Mouse (Mus musculus): Measurements from ENCODE around the gene Jph4. TPM values are rescaled to one million over a fixed set of nuclear protein-coding genes. Genes with fewer than 3 reads are reported as not detected.

The Jph4 gene
- polyA plus RNA-seq, 1 experiment = 3.6 TPM

- H3K4me1 ChIP-seq (ENCODE audit: control insufficient read depth, insufficient read depth, low read length) = peaks cover 11% of the 10 kb centered on the region
- no peak for TF ChIP-seq CTCF (IDR thresholded peaks at IDR 0.05; ENCODE audit: low read depth, low read length)
- no peak for TF ChIP-seq EP300 (IDR thresholded peaks at IDR 0.05; ENCODE audit: insufficient read depth, low read depth, low read length)
- no peak for TF ChIP-seq POLR2A (IDR thresholded peaks at IDR 0.05; ENCODE audit: insufficient read depth, low read length)
- H3K9ac ChIP-seq (ENCODE audit: low read depth, poor library complexity, severe bottlenecking) = no peak overlapping the region; the same call in 1 of the 2 replicates
- H3K36me3 ChIP-seq (ENCODE audit: control insufficient read depth, insufficient read depth, low read length, poor library complexity, severe bottlenecking) = no peaks in the 10 kb centered on the region
- H3K27me3 ChIP-seq (ENCODE audit: control insufficient read depth, insufficient read depth, low read length, poor library complexity, severe bottlenecking) = no peaks in the 10 kb centered on the region
- peak overlapping the region; percentile 97; the same call in 1 of the 2 replicates for H3K27ac ChIP-seq (ENCODE audit: insufficient read depth, low read length)
- H3K4me3 ChIP-seq (ENCODE audit: low read depth, low read length) = no peak overlapping the region
- H3K9me3 ChIP-seq (replicated peaks; ENCODE audit: control insufficient read depth, insufficient read depth, low read length, poor library complexity, severe bottlenecking) = no peaks in the 10 kb centered on the region
Observed at GRCm38 (mm10) chr14:55089199-55089947, 27.4 kb downstream of the Jph4 start.

GRCm38 (mm10) chr14:55086009-55086514 is 30.7 kb downstream of the Jph4 start:
- Histone ChIP-seq H3K4me1 (ENCODE audit: control insufficient read depth, insufficient read depth, low read length) (peaks cover 13% of the 10 kb centered on the region), H3K9ac (ENCODE audit: low read depth, poor library complexity, severe bottlenecking) (no peak overlapping the region), H3K4me3 (ENCODE audit: low read depth, low read length) (no peak overlapping the region), H3K9me3 (replicated peaks; ENCODE audit: control insufficient read depth, insufficient read depth, low read length, poor library complexity, severe bottlenecking) (no peaks in the 10 kb centered on the region), H3K27me3 (ENCODE audit: control insufficient read depth, insufficient read depth, low read length, poor library complexity, severe bottlenecking) (no peaks in the 10 kb centered on the region), H3K36me3 (ENCODE audit: control insufficient read depth, insufficient read depth, low read length, poor library complexity, severe bottlenecking) (no peaks in the 10 kb centered on the region), H3K27ac (ENCODE audit: insufficient read depth, low read length) (peak overlapping the region; percentile 97)
- TF ChIP-seq EP300 (IDR thresholded peaks at IDR 0.05; ENCODE audit: insufficient read depth, low read depth, low read length) = peak; percentile 94
- TF ChIP-seq CTCF (IDR thresholded peaks at IDR 0.05; ENCODE audit: low read depth, low read length) = no peak
- no peak for TF ChIP-seq POLR2A (IDR thresholded peaks at IDR 0.05; ENCODE audit: insufficient read depth, low read length)

DNA sequence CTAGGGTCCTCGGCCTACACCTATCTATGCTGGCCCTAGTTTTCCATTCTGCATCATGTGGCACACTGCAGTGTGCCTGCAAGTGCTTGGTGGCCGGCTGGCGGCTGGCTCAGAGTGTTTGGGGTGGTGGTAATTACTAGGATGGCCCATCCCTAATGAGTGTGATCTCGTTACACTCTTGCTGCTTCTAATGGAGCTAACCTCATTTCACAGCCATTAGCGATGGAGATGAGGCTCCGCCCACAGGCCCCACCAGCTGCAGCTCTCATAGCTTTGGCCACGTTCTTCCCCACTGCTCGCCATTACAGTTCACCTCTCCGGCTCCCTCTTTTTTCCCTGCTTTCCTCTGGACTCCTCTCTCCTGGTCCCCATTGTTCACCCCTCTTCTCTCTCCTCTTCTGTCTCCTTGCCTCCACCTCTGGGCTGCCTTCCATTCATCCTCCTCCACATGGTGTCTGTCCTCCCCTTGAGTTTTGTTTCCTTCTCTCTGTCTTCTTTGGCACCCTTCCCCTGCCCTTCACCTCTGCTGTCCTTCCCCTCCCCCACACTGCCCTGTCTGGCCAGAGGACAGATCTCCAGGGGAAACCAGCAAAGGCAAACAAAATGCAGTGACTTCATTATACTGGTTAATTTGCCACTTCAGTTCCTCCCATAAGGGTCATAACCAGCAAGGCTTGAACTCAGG is 31.3 kb downstream of the Jph4 start:
- Histone ChIP-seq H3K27me3 (ENCODE audit: control insufficient read depth, insufficient read depth, low read length, poor library complexity, severe bottlenecking) (no peaks in the 10 kb centered on the region), H3K9me3 (replicated peaks; ENCODE audit: control insufficient read depth, insufficient read depth, low read length, poor library complexity, severe bottlenecking) (no peaks in the 10 kb centered on the region), H3K4me1 (ENCODE audit: control insufficient read depth, insufficient read depth, low read length) (peaks cover 13% of the 10 kb centered on the region), H3K9ac (ENCODE audit: low read depth, poor library complexity, severe bottlenecking) (peak overlapping the region; percentile 25; the same call in 1 of the 2 replicates), H3K27ac (ENCODE audit: insufficient read depth, low read length) (peak overlapping the region; percentile 97), H3K36me3 (ENCODE audit: control insufficient read depth, insufficient read depth, low read length, poor library complexity, severe bottlenecking) (no peaks in the 10 kb centered on the region), H3K4me3 (ENCODE audit: low read depth, low read length) (peak overlapping the region; percentile 29)
- TF ChIP-seq EP300 (IDR thresholded peaks at IDR 0.05; ENCODE audit: insufficient read depth, low read depth, low read length) = peak; percentile 95
- no peak for TF ChIP-seq POLR2A (IDR thresholded peaks at IDR 0.05; ENCODE audit: insufficient read depth, low read length)

GRCm38 (mm10) chr14:55083481-55083880 is 33.3 kb downstream of the Jph4 start:
- TF ChIP-seq EP300 (IDR thresholded peaks at IDR 0.05; ENCODE audit: insufficient read depth, low read depth, low read length) = no peak
- no peak for TF ChIP-seq CTCF (IDR thresholded peaks at IDR 0.05; ENCODE audit: low read depth, low read length)
- TF ChIP-seq POLR2A (IDR thresholded peaks at IDR 0.05; ENCODE audit: insufficient read depth, low read length) = no peak
- H3K4me3 ChIP-seq (ENCODE audit: low read depth, low read length) = no peak overlapping the region
- no peaks in the 10 kb centered on the region for H3K9me3 ChIP-seq (replicated peaks; ENCODE audit: control insufficient read depth, insufficient read depth, low read length, poor library complexity, severe bottlenecking)
- peak overlapping the region; percentile 79 for H3K27ac ChIP-seq (ENCODE audit: insufficient read depth, low read length)
- no peaks in the 10 kb centered on the region for H3K27me3 ChIP-seq (ENCODE audit: control insufficient read depth, insufficient read depth, low read length, poor library complexity, severe bottlenecking)
- H3K9ac ChIP-seq (ENCODE audit: low read depth, poor library complexity, severe bottlenecking) = 0 out of 2 replicates have a peak overlapping the region, but pooled peaks have one; percentile 16
- peaks cover 13% of the 10 kb centered on the region for H3K4me1 ChIP-seq (ENCODE audit: control insufficient read depth, insufficient read depth, low read length)
- no peaks in the 10 kb centered on the region for H3K36me3 ChIP-seq (ENCODE audit: control insufficient read depth, insufficient read depth, low read length, poor library complexity, severe bottlenecking)

GRCm38 (mm10) chr14:55081105-55081504 is 35.6 kb downstream of the Jph4 start:
- H3K27ac ChIP-seq (ENCODE audit: insufficient read depth, low read length) = peak overlapping the region; percentile 87
- no peaks in the 10 kb centered on the region for H3K36me3 ChIP-seq (ENCODE audit: control insufficient read depth, insufficient read depth, low read length, poor library complexity, severe bottlenecking)
- peaks cover 7% of the 10 kb centered on the region for H3K4me1 ChIP-seq (ENCODE audit: control insufficient read depth, insufficient read depth, low read length)
- H3K27me3 ChIP-seq (ENCODE audit: control insufficient read depth, insufficient read depth, low read length, poor library complexity, severe bottlenecking) = no peaks in the 10 kb centered on the region
- TF ChIP-seq EP300 (IDR thresholded peaks at IDR 0.05; ENCODE audit: insufficient read depth, low read depth, low read length) (0 out of 2 replicates have a peak, but pooled peaks have one; percentile 24), CTCF (IDR thresholded peaks at IDR 0.05; ENCODE audit: low read depth, low read length) (no peak)
- peak overlapping the region; percentile 26; the same call in 1 of the 2 replicates for H3K9ac ChIP-seq (ENCODE audit: low read depth, poor library complexity, severe bottlenecking)
- peak overlapping the region; percentile 39; the same call in 1 of the 2 replicates for H3K4me3 ChIP-seq (ENCODE audit: low read depth, low read length)
- no peaks in the 10 kb centered on the region for H3K9me3 ChIP-seq (replicated peaks; ENCODE audit: control insufficient read depth, insufficient read depth, low read length, poor library complexity, severe bottlenecking)
